Mouse (Mus musculus): ENCODE results near the gene Plcb1. TPM values are rescaled to one million over a fixed set of nuclear protein-coding genes. Genes with fewer than 3 reads are reported as not detected.

Plcb1 gene
- polyA plus RNA-seq, 1 experiment from 2014 or later: 72.8 TPM

GRCm38 (mm10) chr2:134968380-134968779 lies 182.5 kb downstream of the Plcb1 start:
- H3K4me1 ChIP-seq (replicated peaks; ENCODE audit: control insufficient read depth, insufficient read depth, low read length): no peaks in the 10 kb centered on the region; the same call in 1 of the 2 replicates
- 77% methylated on average over 3 of the region's 3 CpGs for WGBS
- H3K27ac ChIP-seq: no peak overlapping the region
- DNase-seq (ENCODE audit: low spot score) (no peak), ATAC-seq (ENCODE audit: low FRiP score) (no peak)
- no peaks in the 10 kb centered on the region for H3K27me3 ChIP-seq (ENCODE audit: control insufficient read depth, insufficient read depth, low read length)
- no peaks in the 10 kb centered on the region for H3K36me3 ChIP-seq (replicated peaks; ENCODE audit: control insufficient read depth, insufficient read depth)
- H3K4me2 ChIP-seq (replicated peaks): no peak overlapping the region
- H3K9me3 ChIP-seq (ENCODE audit: control insufficient read depth, low read length): no peaks in the 10 kb centered on the region
- no peak overlapping the region for H3K9ac ChIP-seq
- H3K4me3 ChIP-seq (replicated peaks; ENCODE audit: low read length): no peak overlapping the region

GRCm38 (mm10) chr2:134972376-134972775 lies 186.5 kb downstream of the Plcb1 start:
- H3K4me1 ChIP-seq (replicated peaks; ENCODE audit: control insufficient read depth, insufficient read depth, low read length): peaks cover 6% of the 10 kb centered on the region
- no peaks in the 10 kb centered on the region for H3K9me3 ChIP-seq (ENCODE audit: control insufficient read depth, low read length)
- no peak overlapping the region for H3K9ac ChIP-seq
- H3K36me3 ChIP-seq (replicated peaks; ENCODE audit: control insufficient read depth, insufficient read depth): no peaks in the 10 kb centered on the region
- H3K27me3 ChIP-seq (ENCODE audit: control insufficient read depth, insufficient read depth, low read length): no peaks in the 10 kb centered on the region
- no peak for ATAC-seq (ENCODE audit: low FRiP score)
- no peak overlapping the region for H3K4me2 ChIP-seq (replicated peaks)
- DNase-seq (ENCODE audit: low spot score): no peak
- no peak overlapping the region for H3K27ac ChIP-seq
- WGBS: 93% methylated on average over 6 of the region's 6 CpGs
- H3K4me3 ChIP-seq (replicated peaks; ENCODE audit: low read length): no peak overlapping the region

- Histone ChIP-seq H3K4me2 (replicated peaks) (no peak overlapping the region), H3K9me3 (ENCODE audit: control insufficient read depth, low read length) (no peaks in the 10 kb centered on the region), H3K4me3 (replicated peaks; ENCODE audit: low read length) (no peak overlapping the region), H3K9ac (no peak overlapping the region), H3K4me1 (replicated peaks; ENCODE audit: control insufficient read depth, insufficient read depth, low read length) (peaks cover 6% of the 10 kb centered on the region; the same call in 1 of the 2 replicates), H3K27ac (no peak overlapping the region), H3K27me3 (ENCODE audit: control insufficient read depth, insufficient read depth, low read length) (no peaks in the 10 kb centered on the region), H3K36me3 (replicated peaks; ENCODE audit: control insufficient read depth, insufficient read depth) (no peaks in the 10 kb centered on the region)
- DNase-seq (ENCODE audit: low spot score) (no peak), ATAC-seq (ENCODE audit: low FRiP score) (no peak)
- WGBS: 59% methylated on average over 6 of the region's 6 CpGs
These were observed 188.8 kb downstream of the Plcb1 start for GRCm38 (mm10) chr2:134974711-134975110.

- Histone ChIP-seq H3K4me2 (replicated peaks) (no peak overlapping the region), H3K27ac (no peak overlapping the region), H3K4me3 (replicated peaks; ENCODE audit: low read length) (no peak overlapping the region), H3K27me3 (ENCODE audit: control insufficient read depth, insufficient read depth, low read length) (no peaks in the 10 kb centered on the region), H3K9me3 (ENCODE audit: control insufficient read depth, low read length) (no peaks in the 10 kb centered on the region), H3K36me3 (replicated peaks; ENCODE audit: control insufficient read depth, insufficient read depth) (no peaks in the 10 kb centered on the region), H3K4me1 (replicated peaks; ENCODE audit: control insufficient read depth, insufficient read depth, low read length) (peaks cover 6% of the 10 kb centered on the region; the same call in 1 of the 2 replicates), H3K9ac (no peak overlapping the region)
- 51% methylated on average over 3 of the region's 3 CpGs for WGBS
- DNase-seq (ENCODE audit: low spot score): no peak
- peak; percentile 40; the same call in 1 of the 2 replicates for ATAC-seq (ENCODE audit: low FRiP score)
These were observed 191.0 kb downstream of the Plcb1 start for GRCm38 (mm10) chr2:134976796-134977330.

GRCm38 (mm10) chr2:134977641-134978040 lies 191.8 kb downstream of the Plcb1 start:
- no peak overlapping the region for H3K4me3 ChIP-seq (replicated peaks; ENCODE audit: low read length)
- WGBS: 88% methylated on average over 1 of the region's 1 CpGs
- no peak overlapping the region for H3K9ac ChIP-seq
- no peak overlapping the region for H3K27ac ChIP-seq
- no peaks in the 10 kb centered on the region for H3K9me3 ChIP-seq (ENCODE audit: control insufficient read depth, low read length)
- H3K4me1 ChIP-seq (replicated peaks; ENCODE audit: control insufficient read depth, insufficient read depth, low read length): peaks cover 6% of the 10 kb centered on the region; the same call in 1 of the 2 replicates
- H3K4me2 ChIP-seq (replicated peaks): no peak overlapping the region
- DNase-seq (ENCODE audit: low spot score) (no peak), ATAC-seq (ENCODE audit: low FRiP score) (no peak)
- no peaks in the 10 kb centered on the region for H3K27me3 ChIP-seq (ENCODE audit: control insufficient read depth, insufficient read depth, low read length)
- no peaks in the 10 kb centered on the region for H3K36me3 ChIP-seq (replicated peaks; ENCODE audit: control insufficient read depth, insufficient read depth)

GRCm38 (mm10) chr2:134981394-134981793 lies 195.5 kb downstream of the Plcb1 start:
- Histone ChIP-seq H3K4me2 (replicated peaks) (no peak overlapping the region), H3K27ac (no peak overlapping the region), H3K4me1 (replicated peaks; ENCODE audit: control insufficient read depth, insufficient read depth, low read length) (peaks cover 6% of the 10 kb centered on the region; the same call in 1 of the 2 replicates), H3K36me3 (replicated peaks; ENCODE audit: control insufficient read depth, insufficient read depth) (no peaks in the 10 kb centered on the region), H3K4me3 (replicated peaks; ENCODE audit: low read length) (no peak overlapping the region), H3K9ac (no peak overlapping the region), H3K27me3 (ENCODE audit: control insufficient read depth, insufficient read depth, low read length) (no peaks in the 10 kb centered on the region), H3K9me3 (ENCODE audit: control insufficient read depth, low read length) (no peaks in the 10 kb centered on the region)
- no peak for ATAC-seq (ENCODE audit: low FRiP score)
- DNase-seq (ENCODE audit: low spot score): no peak

GRCm38 (mm10) chr2:134984884-134985283 lies 199.0 kb downstream of the Plcb1 start:
- no peaks in the 10 kb centered on the region for H3K9me3 ChIP-seq (ENCODE audit: control insufficient read depth, low read length)
- no peak overlapping the region for H3K27ac ChIP-seq
- ATAC-seq (ENCODE audit: low FRiP score) (no peak), DNase-seq (ENCODE audit: low spot score) (no peak)
- 83% methylated on average over 3 of the region's 3 CpGs for whole genome bisulfite sequencing
- H3K9ac ChIP-seq: no peak overlapping the region
- H3K4me1 ChIP-seq (replicated peaks; ENCODE audit: control insufficient read depth, insufficient read depth, low read length): no peaks in the 10 kb centered on the region; the same call in 1 of the 2 replicates
- no peak overlapping the region for H3K4me3 ChIP-seq (replicated peaks; ENCODE audit: low read length)
- H3K27me3 ChIP-seq (ENCODE audit: control insufficient read depth, insufficient read depth, low read length): no peaks in the 10 kb centered on the region
- no peak overlapping the region for H3K4me2 ChIP-seq (replicated peaks)
- no peaks in the 10 kb centered on the region for H3K36me3 ChIP-seq (replicated peaks; ENCODE audit: control insufficient read depth, insufficient read depth)

- no peak overlapping the region for H3K9ac ChIP-seq
- 81% methylated on average over 5 of the region's 5 CpGs for WGBS
- no peaks in the 10 kb centered on the region for H3K36me3 ChIP-seq (replicated peaks; ENCODE audit: control insufficient read depth, insufficient read depth)
- no peak overlapping the region for H3K27ac ChIP-seq
- no peaks in the 10 kb centered on the region; the same call in 1 of the 2 replicates for H3K4me1 ChIP-seq (replicated peaks; ENCODE audit: control insufficient read depth, insufficient read depth, low read length)
- DNase-seq (ENCODE audit: low spot score) (no peak), ATAC-seq (ENCODE audit: low FRiP score) (no peak)
- H3K4me2 ChIP-seq (replicated peaks): no peak overlapping the region
- no peaks in the 10 kb centered on the region for H3K9me3 ChIP-seq (ENCODE audit: control insufficient read depth, low read length)
- no peak overlapping the region for H3K4me3 ChIP-seq (replicated peaks; ENCODE audit: low read length)
- no peaks in the 10 kb centered on the region for H3K27me3 ChIP-seq (ENCODE audit: control insufficient read depth, insufficient read depth, low read length)
These were observed 202.1 kb downstream of the Plcb1 start for GRCm38 (mm10) chr2:134987978-134988377.

- 78% methylated on average over 9 of the region's 9 CpGs for WGBS
These were observed 203.9 kb downstream of the Plcb1 start for GRCm38 (mm10) chr2:134989650-134990292.

More at GRCm38 (mm10) chr2:134989650-134990292, 203.9 kb downstream of the Plcb1 start:
- Histone ChIP-seq H3K27me3 (ENCODE audit: control insufficient read depth, insufficient read depth, low read length) (no peaks in the 10 kb centered on the region), H3K27ac (no peak overlapping the region), H3K9me3 (ENCODE audit: control insufficient read depth, low read length) (no peaks in the 10 kb centered on the region), H3K36me3 (replicated peaks; ENCODE audit: control insufficient read depth, insufficient read depth) (no peaks in the 10 kb centered on the region), H3K9ac (no peak overlapping the region), H3K4me2 (replicated peaks) (no peak overlapping the region), H3K4me3 (replicated peaks; ENCODE audit: low read length) (no peak overlapping the region), H3K4me1 (replicated peaks; ENCODE audit: control insufficient read depth, insufficient read depth, low read length) (no peaks in the 10 kb centered on the region)
- DNase-seq (ENCODE audit: low spot score) (no peak), ATAC-seq (ENCODE audit: low FRiP score) (no peak)
